Mouse (Mus musculus): ENCODE measurements around the gene Rmnd1. TPM values are rescaled to one million over a fixed set of nuclear protein-coding genes. Genes with fewer than 3 reads are reported as not detected.
A peak's percentile ranks its signal among the peaks of the same experiment; 100 is the strongest.
"Not testable (repeated sequence)": the region's sequence is repeated elsewhere in the genome, so short reads cannot be mapped to it uniquely, and the experiment has no call there.

Gene Rmnd1
- 10 to 100 TPM; 31.6 to 34.6 TPM for total RNA-seq (2021)

- DNase-seq (ENCODE audit: extremely low spot score in 1 of 2, low spot score in 2 of 2), result peak; percentile 91 to 98
- intact Hi-C loops (cut with DNase I), result no loop called here
Measured at GRCm38 (mm10) chr10:4432123-4432931, at the start of gene Rmnd1, which contains the start of gene Armt1. Rmnd1 (minus strand) TSS chr10:4432388. Armt1 (plus strand) TSS chr10:4432467.

- no peak for DNase-seq (ENCODE audit: extremely low spot score in 1 of 2, low spot score in 2 of 2)
- intact Hi-C loops (cut with DNase I), result no loop called here
Measured at GRCm38 (mm10) chr10:4481695-4482094, 49.5 kb upstream of the Rmnd1 start.

DNA sequence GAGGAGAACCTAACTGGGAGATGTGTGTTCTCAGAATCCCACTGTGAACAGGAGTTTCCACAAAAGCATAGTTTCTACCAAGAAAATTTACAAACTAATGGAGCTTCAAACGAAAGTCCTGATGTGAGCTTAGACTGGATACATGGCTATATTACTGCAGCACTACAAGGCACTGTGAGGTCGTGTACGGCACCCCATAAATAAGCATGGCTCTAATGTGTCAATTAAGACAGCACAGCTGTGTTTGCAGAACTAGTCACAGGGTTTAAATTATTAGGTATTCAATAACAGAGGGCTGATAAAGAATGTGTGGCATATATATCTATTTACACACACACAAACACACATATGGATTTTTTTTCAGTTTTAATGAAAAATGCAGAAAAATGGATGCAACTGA, 48.7 kb upstream of the Rmnd1 start:
- no peak for DNase-seq (ENCODE audit: extremely low spot score in 1 of 2, low spot score in 2 of 2)
- intact Hi-C loops (cut with DNase I), result no loop called here

GRCm38 (mm10) chr10:4476604-4477003, 44.4 kb upstream of the Rmnd1 start:
- intact Hi-C loops (cut with DNase I), result no loop called here
- DNase-seq (ENCODE audit: extremely low spot score in 1 of 2, low spot score in 2 of 2), result no peak

DNA sequence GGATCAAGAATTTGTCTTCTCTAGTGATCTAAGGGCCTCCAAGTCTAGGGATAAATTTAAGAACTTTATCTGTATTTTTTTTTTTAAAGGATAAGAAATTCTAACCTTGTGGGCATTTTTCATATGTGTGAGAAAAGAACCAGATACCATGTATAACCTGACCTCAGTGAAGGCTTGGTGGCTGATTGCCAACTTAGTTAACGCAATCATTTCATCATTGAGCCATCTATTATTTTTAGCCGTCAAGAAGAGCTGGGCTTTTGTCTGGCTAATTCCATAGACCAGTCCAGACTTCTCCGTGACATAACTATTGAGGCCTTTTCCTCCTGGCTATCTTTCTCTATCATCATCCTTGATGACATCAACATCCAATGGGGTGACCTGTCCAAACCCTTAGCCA, 43.2 kb upstream of the Rmnd1 start:
- no peak for DNase-seq (ENCODE audit: extremely low spot score in 1 of 2, low spot score in 2 of 2)
- intact Hi-C loops (cut with DNase I), result no loop called here

- no peak for DNase-seq (ENCODE audit: extremely low spot score in 1 of 2, low spot score in 2 of 2)
- intact Hi-C loops (cut with DNase I), result no loop called here
Measured at GRCm38 (mm10) chr10:4473591-4473993, 41.4 kb upstream of the Rmnd1 start.

DNA sequence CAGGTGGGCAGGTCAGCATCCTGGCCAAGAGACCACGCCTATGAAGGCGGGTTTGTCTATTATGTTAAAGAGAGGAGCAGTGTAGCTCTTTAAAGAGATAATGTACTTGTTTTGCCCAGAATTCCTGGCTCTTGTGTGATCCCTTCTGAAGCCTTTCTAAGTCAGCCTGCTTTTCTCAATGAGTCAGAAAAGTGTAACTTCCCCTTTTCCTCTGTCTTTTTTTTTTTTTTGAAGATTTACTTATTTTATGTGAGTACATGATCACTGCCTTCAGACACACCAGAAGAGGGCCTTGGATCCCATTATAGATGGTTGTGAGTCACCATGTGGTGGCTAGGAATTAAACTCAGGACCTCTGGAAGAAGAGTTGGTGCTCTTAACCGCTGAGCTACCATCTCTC, 37.2 kb upstream of the Rmnd1 start:
- no peak for DNase-seq (ENCODE audit: extremely low spot score in 1 of 2, low spot score in 2 of 2)
- intact Hi-C loops (cut with DNase I), result no loop called here

DNA sequence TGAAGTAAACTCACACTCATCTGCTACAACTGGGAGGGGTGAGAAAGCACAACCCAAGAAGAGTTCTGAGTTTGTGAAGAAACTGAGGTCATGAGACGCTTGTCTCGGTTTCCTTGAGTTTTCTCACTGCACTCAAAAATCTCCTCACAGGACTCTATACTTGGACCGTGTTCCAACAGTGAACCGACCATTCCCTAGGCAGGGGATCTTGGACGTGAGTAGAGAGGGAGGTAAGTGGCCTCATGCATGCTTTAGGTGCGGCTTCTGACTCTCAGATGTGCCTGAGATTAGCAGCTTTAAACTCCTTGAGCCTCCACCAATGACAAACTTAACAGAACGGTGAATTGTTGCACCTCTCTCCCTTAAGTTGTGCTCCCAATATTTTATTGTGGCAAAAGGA, 33.6 kb upstream of the Rmnd1 start:
- no peak for DNase-seq (ENCODE audit: extremely low spot score in 1 of 2, low spot score in 2 of 2)
- intact Hi-C loops (cut with DNase I), result no loop called here

- intact Hi-C loops (cut with DNase I), result no loop called here
- DNase-seq (ENCODE audit: extremely low spot score in 1 of 2, low spot score in 2 of 2), result no peak
Measured at GRCm38 (mm10) chr10:4460201-4460600, 28.0 kb upstream of the Rmnd1 start.

- DNase-seq (ENCODE audit: extremely low spot score in 1 of 2, low spot score in 2 of 2), result no peak
- intact Hi-C loops (cut with DNase I), result no loop called here
Measured at GRCm38 (mm10) chr10:4456409-4456808, 24.2 kb upstream of the Rmnd1 start.

DNA sequence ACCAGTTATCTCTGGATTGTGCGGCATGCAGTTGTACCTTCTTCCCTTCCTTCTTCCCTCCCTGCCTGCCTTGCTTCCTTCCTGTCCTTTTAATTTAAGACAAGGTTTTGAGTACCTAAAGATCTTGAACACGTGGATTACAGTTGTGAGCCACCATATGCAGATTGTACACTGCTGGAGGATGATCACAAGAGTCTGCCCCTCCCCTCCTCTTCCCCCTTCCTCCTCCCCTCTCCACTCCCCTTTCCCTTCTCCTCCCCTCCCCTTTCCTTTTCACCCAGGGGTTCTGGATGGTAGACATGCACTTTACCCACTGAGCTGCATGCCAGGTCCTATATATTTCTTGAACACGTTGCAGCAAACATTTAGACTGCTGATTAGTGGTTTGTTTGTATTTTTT, 3.2 kb upstream of the Rmnd1 start:
- intact Hi-C loops (cut with DNase I), result no loop called here
- DNase-seq (ENCODE audit: extremely low spot score in 1 of 2, low spot score in 2 of 2), result no peak

DNA sequence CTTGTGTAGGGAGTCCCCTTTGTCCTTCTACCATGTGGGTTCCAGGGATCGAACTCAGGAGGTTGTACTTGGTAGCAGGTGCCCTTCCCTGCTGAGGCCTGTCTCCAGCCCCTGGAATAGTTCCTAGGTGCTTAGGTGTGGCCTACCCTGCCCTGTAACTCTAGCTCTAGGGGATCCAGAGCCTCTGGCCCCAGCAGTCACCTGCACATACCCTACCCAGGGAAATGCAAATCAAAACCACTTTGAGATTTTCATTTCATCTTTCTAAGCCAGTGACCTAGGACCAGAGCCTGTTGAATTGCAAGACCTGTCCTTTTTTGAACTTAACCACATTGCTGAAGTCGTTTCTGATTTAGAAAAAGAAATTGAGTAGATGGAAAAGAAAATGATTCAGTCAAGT, 1.7 kb upstream of the Rmnd1 start:
- DNase-seq (ENCODE audit: extremely low spot score in 1 of 2, low spot score in 2 of 2); intact Hi-C loops (cut with DNase I): not testable (repeated sequence)

- no peak for DNase-seq (ENCODE audit: extremely low spot score in 1 of 2, low spot score in 2 of 2)
- intact Hi-C loops (cut with DNase I), result no loop called here
Measured at GRCm38 (mm10) chr10:4432996-4433755, 988 bp upstream of the Rmnd1 start.

- no peak for DNase-seq (ENCODE audit: extremely low spot score in 1 of 2, low spot score in 2 of 2)
- intact Hi-C loops (cut with DNase I), result no loop called here
Measured at GRCm38 (mm10) chr10:4431746-4432122, 454 bp downstream of the Rmnd1 start.

DNA sequence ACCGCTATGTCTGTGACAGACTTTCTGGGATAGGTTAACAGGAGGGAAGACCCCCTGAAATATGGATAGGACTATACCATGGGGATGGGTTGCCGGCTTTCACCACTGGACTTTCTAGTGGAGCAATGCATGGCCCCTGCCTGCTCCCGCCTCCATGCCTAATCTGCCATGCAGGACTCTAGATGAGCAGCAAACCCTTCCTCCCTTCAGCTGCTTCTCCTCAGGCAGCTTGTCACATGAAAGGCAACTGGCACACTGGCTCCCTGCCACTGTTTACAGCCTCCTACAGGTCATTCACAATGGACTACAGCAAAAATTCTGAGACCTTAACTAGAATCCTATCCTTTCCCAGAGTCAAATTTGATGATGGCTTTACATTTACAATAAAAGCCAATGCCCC, 1.4 kb downstream of the Rmnd1 start:
- intact Hi-C loops (cut with DNase I), result no loop called here
- DNase-seq (ENCODE audit: extremely low spot score in 1 of 2, low spot score in 2 of 2), result peak in 1 of 2 experiments; percentile 40

- DNase-seq (ENCODE audit: extremely low spot score in 1 of 2, low spot score in 2 of 2), result no peak
- intact Hi-C loops (cut with DNase I), result no loop called here
Measured at GRCm38 (mm10) chr10:4430399-4430798, 1.8 kb downstream of the Rmnd1 start.

DNA sequence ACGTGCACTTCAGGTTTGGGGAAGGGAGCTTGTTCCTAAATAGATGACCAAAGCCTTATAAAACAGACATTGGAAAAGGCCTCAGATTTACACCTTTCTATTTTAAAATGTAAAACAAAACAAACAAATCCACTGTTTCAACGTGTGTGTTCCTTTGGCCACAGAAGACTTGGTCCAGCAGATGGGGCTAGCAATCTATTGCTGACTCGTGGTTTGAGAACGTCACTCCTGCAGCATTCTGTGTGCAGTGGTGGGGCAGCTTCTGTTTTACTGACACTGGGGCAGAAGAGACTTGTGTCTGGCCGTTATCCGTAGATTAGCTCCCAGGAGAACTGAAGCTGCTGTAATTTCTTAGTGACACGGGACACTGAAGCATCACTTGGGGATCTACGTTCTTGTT, 6.9 kb downstream of the Rmnd1 start:
- intact Hi-C loops (cut with DNase I), result no loop called here
- DNase-seq (ENCODE audit: extremely low spot score in 1 of 2, low spot score in 2 of 2), result no peak

GRCm38 (mm10) chr10:4407191-4407590, 25.0 kb downstream of the Rmnd1 start:
- intact Hi-C loops (cut with DNase I), result loop anchor here (10.0 kb wide), 1 partner anchor 758 kb away; no protein-coding TSS in a partner anchor

GRCm38 (mm10) chr10:4405511-4405910, 26.7 kb downstream of the Rmnd1 start:
- intact Hi-C loops (cut with DNase I), result loop anchor here (10.0 kb wide), 1 partner anchor 759 kb away; no protein-coding TSS in a partner anchor
- no peak for DNase-seq (ENCODE audit: extremely low spot score in 1 of 2, low spot score in 2 of 2)

More at GRCm38 (mm10) chr10:4407191-4407590, 25.0 kb downstream of the Rmnd1 start:
- DNase-seq (ENCODE audit: extremely low spot score in 1 of 2, low spot score in 2 of 2), result no peak

Data from left cerebral cortex, postnatal 10 days (tissue).